Mouse (Mus musculus) intestine, postnatal 0 days (tissue): Measurements from ENCODE around the gene Dio1. TPM values are rescaled to one million over a fixed set of nuclear protein-coding genes. Genes with fewer than 3 reads are reported as not detected.
A peak's percentile ranks its signal among the peaks of the same experiment; 100 is the strongest.

Source experiments
- ATAC-seq: fragments of 200-750 bp; cut with Nextera tagmentation; 2 replicates; pipeline ENCODE4 v1.8.0; 2017; ENCODE audit warnings: mild to moderate bottlenecking, moderate TSS enrichment, moderate library complexity
- H3K27ac ChIP-seq: fragments of 300-500 bp; sonication (generic); 2 replicates; pipeline ENCODE4 v1.5.1; 2014; ENCODE audit warnings: mild to moderate bottlenecking, low read depth, low read length, moderate library complexity
- H3K27me3 ChIP-seq: fragments of 300-500 bp; sonication (generic); replicated peaks from 2 replicates; pipeline ENCODE4 v1.6.1; 2014; ENCODE audit warnings: low read length, mixed read lengths; ENCODE audit not compliant: control insufficient read depth, insufficient read depth
- H3K36me3 ChIP-seq: fragments of 300-500 bp; sonication (generic); 2 replicates; pipeline ENCODE4 v1.6.1; 2014; ENCODE audit warnings: mild to moderate bottlenecking, moderate library complexity; ENCODE audit not compliant: control insufficient read depth, insufficient read depth
- H3K4me1 ChIP-seq: fragments of 300-500 bp; sonication (generic); replicated peaks from 2 replicates; pipeline ENCODE4 v1.6.1; 2014; ENCODE audit warnings: antibody characterized with exemption, low read length, mixed read lengths; ENCODE audit not compliant: control insufficient read depth, insufficient read depth
- H3K4me2 ChIP-seq: fragments of 300-500 bp; sonication (generic); replicated peaks from 2 replicates; pipeline ENCODE4 v1.6.1; 2014; ENCODE audit warnings: low read depth, mild to moderate bottlenecking, moderate library complexity
- H3K4me3 ChIP-seq: fragments of 300-500 bp; sonication (generic); 2 replicates; pipeline ENCODE4 v1.5.1; 2014; ENCODE audit warnings: low read depth, low read length
- H3K9ac ChIP-seq: fragments of 300-500 bp; sonication (generic); 2 replicates; pipeline ENCODE4 v1.6.1; 2014; ENCODE audit warnings: mild to moderate bottlenecking, low read depth, low read length
- H3K9me3 ChIP-seq: fragments of 300-500 bp; sonication (generic); 2 replicates; pipeline ENCODE4 v1.6.1; 2016; ENCODE audit warnings: mixed run types; ENCODE audit not compliant: control insufficient read depth
- CTCF ChIP-seq: sonication (generic); IDR thresholded peaks from 2 replicates; pipeline ENCODE4 v1.5.1; 2016; ENCODE audit warnings: low read depth, mild to moderate bottlenecking, control low read depth, antibody characterized with exemption, moderate library complexity
- WGBS: fragments of 180-500 bp; shearing (Covaris S2); extraction: QIAGEN DNeasy Blood & Tissue Kit; methylation state at CpG from one replicate; pipeline ENCODE4 v1.1.7; 2014; 5-methylcytosine and 5-hydroxymethylcytosine counted together
- polyA plus RNA-seq: library from polyadenylated mRNA; unstranded; fragments of >200 nt; fragmentation: Nextera tagmentation; extraction: Ambion mirVana; gene quantifications from 2 replicates; pipeline ENCODE4 v1.2.1, GENCODE M21; 2015

Gene Dio1
- polyA plus RNA-seq, 1 experiment from 2014 or later = 67.4 TPM

DNA sequence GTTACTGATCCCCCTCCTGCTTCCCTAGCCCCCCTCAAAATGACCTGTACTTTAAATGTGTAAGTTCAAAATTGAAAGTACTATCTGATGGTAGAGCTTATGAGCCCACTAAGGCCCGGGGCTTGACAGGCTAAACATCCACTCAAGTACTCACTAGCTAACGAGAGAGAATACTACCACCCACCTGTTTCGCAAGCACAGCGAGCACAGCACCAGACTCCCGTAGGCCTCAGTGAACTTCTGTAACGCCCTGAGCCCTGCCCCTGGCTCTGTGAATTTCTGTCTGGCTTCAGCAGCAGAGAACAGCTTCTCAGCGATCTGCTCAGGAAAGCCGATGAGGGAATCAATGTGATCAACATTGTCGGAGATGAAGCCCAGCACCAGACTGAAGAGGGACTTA lies 59.9 kb downstream of the Dio1 start:
- WGBS = 56% methylated on average over 9 of the region's 9 CpGs
- H3K4me1 ChIP-seq = peaks cover 8% of the 10 kb centered on the region
- H3K36me3 ChIP-seq = peaks cover 4% of the 10 kb centered on the region
- ATAC-seq = no peak
- peak overlapping the region; percentile 41; the same call in 1 of the 2 replicates for H3K27ac ChIP-seq
- no peak overlapping the region for H3K4me2 ChIP-seq
- H3K4me3 ChIP-seq = no peak overlapping the region
- TF ChIP-seq CTCF = no peak
- no peaks in the 10 kb centered on the region for H3K27me3 ChIP-seq
- H3K9me3 ChIP-seq = no peaks in the 10 kb centered on the region
- no peak overlapping the region for H3K9ac ChIP-seq

GRCm38 (mm10) chr4:107246040-107246439 lies 60.9 kb downstream of the Dio1 start:
- Histone ChIP-seq H3K36me3 (peaks cover 9% of the 10 kb centered on the region), H3K9me3 (no peaks in the 10 kb centered on the region), H3K9ac (no peak overlapping the region), H3K4me1 (0 out of 2 replicates have a peak, but pooled peaks cover 4% of the 10 kb centered on the region), H3K4me2 (no peak overlapping the region), H3K27me3 (no peaks in the 10 kb centered on the region), H3K4me3 (no peak overlapping the region), H3K27ac (no peak overlapping the region)
- no peak for ATAC-seq
- no peak for TF ChIP-seq CTCF
- WGBS = 61% methylated on average over 1 of the region's 1 CpGs

- H3K9me3 ChIP-seq = no peaks in the 10 kb centered on the region
- H3K27me3 ChIP-seq = no peaks in the 10 kb centered on the region
- H3K27ac ChIP-seq = 0 out of 2 replicates have a peak overlapping the region, but pooled peaks have one; percentile 1
- no peak overlapping the region for H3K4me3 ChIP-seq
- no peak overlapping the region for H3K4me2 ChIP-seq
- H3K36me3 ChIP-seq = peaks cover 15% of the 10 kb centered on the region
- no peak overlapping the region for H3K9ac ChIP-seq
- H3K4me1 ChIP-seq = 0 out of 2 replicates have a peak, but pooled peaks cover 4% of the 10 kb centered on the region
- TF ChIP-seq CTCF = no peak
- 26% methylated on average over 2 of the region's 2 CpGs for WGBS
- ATAC-seq = no peak
Measured at GRCm38 (mm10) chr4:107245368-107245767, 61.6 kb downstream of the Dio1 start.

DNA sequence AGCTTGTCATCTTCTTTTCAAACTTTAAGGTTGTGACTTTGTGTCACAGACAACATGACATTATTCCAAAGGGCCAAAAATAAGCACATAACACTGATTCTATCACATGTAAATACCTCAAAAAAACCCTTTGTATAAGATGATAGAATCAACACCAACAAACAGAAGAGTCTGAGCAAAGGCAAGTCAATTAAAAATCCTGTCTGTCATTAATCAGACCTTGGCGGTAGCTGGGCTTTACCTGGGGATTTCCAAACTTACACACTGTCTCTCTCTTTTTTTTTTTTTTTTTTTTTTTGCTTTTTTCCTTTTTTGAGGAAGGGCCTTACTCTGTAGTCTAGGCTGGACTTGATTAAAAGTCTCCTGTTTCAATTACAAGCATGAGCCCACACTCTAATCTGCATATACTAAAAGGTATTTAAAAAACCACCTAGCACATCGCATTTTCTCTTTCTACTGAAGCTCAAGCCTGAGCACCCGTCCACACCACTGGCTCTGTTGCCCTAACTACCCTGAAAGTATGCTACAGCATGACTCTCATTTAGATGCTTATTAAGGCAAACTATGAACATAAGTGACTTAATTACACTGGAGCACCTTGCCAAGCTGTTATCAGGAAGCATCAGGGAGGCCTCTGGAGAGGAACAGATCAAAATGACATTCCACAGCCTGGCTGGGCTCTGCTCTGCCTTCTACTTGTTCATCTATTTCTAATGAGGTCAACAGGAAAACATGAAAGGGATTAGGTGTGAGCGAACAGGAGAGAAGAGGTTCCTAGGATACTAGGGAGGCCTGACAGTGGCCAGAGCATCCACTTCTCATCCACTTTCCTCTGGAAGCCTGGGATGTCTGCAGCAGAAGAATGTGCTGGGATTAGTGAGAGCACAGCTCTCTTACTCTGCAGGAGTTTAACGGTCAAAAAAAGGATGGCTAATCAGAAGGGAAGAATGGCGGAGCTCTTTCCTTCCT lies 63.3 kb downstream of the Dio1 start:
- no peak overlapping the region for H3K4me2 ChIP-seq
- H3K27me3 ChIP-seq = no peaks in the 10 kb centered on the region
- H3K9me3 ChIP-seq = no peaks in the 10 kb centered on the region
- H3K4me1 ChIP-seq = 0 out of 2 replicates have a peak, but pooled peaks cover 4% of the 10 kb centered on the region
- H3K36me3 ChIP-seq = peaks cover 25% of the 10 kb centered on the region
- H3K9ac ChIP-seq = no peak overlapping the region
- no peak for ATAC-seq
- H3K4me3 ChIP-seq = no peak overlapping the region
- no peak overlapping the region for H3K27ac ChIP-seq
- WGBS = 72% methylated on average over 6 of the region's 6 CpGs
- no peak for TF ChIP-seq CTCF

Other genes with a start within 250 kb of the Dio1 start
- gene Mrpl37, start 240.3 kb downstream of the Dio1 start, polyA plus RNA-seq = 51.4 and 52.8 TPM in 2 replicates
- gene Cyb5rl, start 240.2 kb downstream of the Dio1 start, polyA plus RNA-seq = 3.6 and 4.0 TPM in 2 replicates
- not detected in 2 replicates for gene Cdcp2, start 210.3 kb downstream of the Dio1 start, polyA plus RNA-seq
- gene Tmem59, start 128.8 kb downstream of the Dio1 start, polyA plus RNA-seq = 560 and 584 TPM in 2 replicates
- gene Tceanc2, start 128.1 kb downstream of the Dio1 start, polyA plus RNA-seq = 16.6 and 17.7 TPM in 2 replicates
- gene Ldlrad1, start 98.0 kb downstream of the Dio1 start, polyA plus RNA-seq = not detected in 2 replicates
- 27.7 and 29.5 TPM in 2 replicates for gene Lrrc42, start 53.6 kb downstream of the Dio1 start, polyA plus RNA-seq
- gene Hspb11, start 53.6 kb downstream of the Dio1 start, polyA plus RNA-seq = 25.5 and 27.0 TPM in 2 replicates
- gene Yipf1, start 7.2 kb upstream of the Dio1 start, polyA plus RNA-seq = 127 and 147 TPM in 2 replicates
- gene Ndc1, start 60.6 kb upstream of the Dio1 start, polyA plus RNA-seq = 7.0 and 7.4 TPM in 2 replicates
- gene Glis1, start 127.4 kb upstream of the Dio1 start, polyA plus RNA-seq = 0.14 and 0.18 TPM in 2 replicates